Mouse (Mus musculus): ENCODE measurements around the gene Meis2.

Meis2 gene

DNA sequence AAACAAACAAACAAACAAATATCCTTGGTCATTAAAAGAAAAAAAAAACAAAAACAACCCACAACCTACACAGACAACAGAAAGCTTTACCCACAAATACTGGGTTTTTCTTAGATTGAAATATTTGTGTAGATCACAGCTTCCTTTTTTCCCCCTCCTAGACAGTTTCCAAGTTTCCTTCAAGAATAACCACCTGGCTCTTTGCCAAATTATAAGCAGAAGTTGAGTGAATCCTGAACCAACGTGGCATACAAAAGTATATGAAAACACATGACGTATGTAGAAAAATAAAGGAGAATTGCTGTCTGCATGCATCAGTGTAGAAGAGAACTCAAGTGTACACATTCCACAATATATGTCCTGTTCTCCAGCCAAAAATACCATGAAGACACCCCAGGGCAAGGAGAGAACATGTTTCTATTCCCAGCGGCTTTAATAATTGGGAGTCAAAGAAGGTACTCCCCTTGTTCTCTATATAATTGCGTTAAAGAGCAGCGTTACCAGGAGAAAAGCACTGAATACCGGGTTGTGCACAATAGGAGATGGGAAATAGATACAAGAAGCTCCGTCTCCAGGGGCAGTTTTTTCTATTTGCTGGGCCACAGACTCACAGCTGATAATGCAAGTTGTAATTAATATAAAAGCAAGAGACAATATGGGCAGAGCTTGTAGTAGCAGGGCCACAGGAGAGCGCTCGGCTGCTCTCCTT, 13.6 kb downstream of the Meis2 start:
- no peak for DNase-seq (ENCODE audit: low read depth, low spot score)

DNA sequence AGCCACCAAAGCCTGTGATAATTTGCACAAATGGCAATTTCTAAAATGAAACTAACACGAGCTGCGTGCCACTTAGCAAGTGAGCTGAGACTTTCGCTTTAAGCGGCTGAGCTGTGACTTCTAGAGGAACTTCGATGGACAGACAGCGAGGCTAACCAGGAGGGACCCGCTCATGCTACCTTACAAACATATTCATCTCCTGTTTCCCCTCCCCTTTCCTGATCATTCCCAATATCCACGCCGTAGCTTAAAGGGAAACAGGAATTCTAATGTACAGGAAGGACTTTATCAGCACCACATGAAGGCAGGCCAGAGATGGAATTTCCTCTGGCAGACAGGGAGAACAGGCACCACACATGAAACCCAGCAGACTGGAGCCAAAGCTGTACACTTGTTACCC, 15.9 kb downstream of the Meis2 start:
- no peak for DNase-seq (ENCODE audit: low read depth, low spot score)

DNA sequence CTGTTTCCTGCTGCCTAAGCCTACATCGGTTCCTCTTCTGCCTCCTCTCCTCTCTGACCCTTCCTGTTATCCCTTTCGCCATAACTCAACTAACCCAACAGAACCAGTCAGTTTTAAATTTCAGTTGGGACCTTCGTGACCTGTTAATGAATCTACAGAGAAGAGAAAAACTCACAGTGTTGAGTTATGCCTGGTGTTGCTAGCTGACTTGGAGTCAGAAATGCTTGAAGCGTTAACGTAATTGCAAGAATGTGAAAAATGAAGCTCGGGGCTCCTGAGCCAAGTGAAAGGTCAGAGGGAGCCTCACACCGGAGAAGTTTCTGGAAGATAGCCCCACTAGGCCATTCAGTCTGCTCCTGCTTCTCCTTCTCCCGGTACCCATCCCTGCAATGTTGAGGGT, 18.3 kb downstream of the Meis2 start:
- no peak for DNase-seq (ENCODE audit: low read depth, low spot score)

DNA sequence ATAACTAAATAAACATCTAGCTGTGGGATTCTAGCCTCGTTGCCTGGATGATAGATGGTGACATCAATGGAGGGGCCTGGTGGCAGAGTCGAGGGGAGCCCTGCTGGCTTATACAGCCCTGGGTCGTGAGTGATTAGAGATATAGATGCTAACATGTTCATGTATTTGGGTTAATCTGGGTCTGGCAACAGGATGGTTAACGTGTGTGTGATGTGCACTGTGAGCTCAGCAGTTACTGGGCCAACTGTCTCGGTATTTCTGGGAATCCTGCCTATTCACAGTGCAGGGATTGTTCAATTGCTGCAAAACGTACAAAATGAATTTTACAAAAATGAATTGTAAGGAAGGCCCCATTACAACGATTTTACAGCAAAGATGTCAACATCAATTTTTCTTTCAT, 20.6 kb downstream of the Meis2 start:
- no peak for DNase-seq (ENCODE audit: low read depth, low spot score)

DNA sequence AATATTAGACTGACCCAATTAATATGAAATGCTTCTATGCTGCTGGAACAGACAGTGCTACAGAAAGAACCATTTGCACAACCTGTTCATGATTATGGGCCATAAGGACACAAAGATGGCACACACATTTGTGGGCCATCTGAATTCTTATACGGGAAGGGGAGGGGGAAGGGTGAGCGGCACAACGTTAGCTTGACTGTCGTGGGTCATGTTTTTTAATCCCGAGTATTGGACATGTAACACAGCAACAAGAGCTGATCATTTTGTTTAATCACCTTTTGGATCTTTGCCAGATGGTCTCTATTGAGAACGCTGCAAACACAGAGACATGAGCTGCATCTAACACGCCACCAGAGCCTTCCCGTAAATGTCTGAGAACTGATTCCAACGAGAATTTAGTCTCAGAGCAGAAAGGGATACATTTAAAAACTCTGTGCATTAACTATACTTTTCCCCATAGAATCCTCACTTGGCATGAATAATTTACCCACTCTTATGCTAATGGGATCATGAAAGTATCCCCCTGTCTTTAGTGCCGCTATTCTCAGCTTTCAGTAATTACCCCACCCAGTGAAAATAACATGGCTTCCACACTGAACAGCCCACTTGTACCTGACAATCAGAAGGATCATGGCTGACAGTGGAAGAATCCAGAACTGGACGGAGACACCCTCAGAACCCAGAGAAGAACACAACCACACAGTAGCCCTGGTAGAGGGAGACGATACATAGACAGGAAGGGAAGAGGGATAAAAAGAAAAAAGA, 22.5 kb downstream of the Meis2 start:
- DNase-seq (ENCODE audit: low read depth, low spot score), result no peak

DNA sequence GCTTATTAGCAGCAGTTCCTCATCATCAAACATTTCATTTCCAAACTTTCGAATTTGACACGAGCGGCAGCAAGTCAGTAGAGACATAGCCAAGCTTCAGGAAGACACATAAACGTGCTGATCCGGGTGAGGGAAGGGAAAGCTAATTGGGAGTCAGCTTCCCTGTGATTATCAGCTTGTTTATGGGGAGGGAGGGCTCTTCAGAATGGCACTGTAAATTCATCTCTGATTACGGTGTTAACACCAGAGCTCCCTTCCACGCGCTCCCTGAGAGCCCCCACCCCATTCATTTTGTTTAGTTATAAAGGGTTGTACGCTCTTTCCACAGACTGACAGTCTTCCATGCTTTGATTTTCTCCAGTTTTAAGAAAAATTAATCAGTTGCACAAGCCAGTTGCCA, 23.2 kb downstream of the Meis2 start:
- DNase-seq (ENCODE audit: low read depth, low spot score), result no peak

DNA sequence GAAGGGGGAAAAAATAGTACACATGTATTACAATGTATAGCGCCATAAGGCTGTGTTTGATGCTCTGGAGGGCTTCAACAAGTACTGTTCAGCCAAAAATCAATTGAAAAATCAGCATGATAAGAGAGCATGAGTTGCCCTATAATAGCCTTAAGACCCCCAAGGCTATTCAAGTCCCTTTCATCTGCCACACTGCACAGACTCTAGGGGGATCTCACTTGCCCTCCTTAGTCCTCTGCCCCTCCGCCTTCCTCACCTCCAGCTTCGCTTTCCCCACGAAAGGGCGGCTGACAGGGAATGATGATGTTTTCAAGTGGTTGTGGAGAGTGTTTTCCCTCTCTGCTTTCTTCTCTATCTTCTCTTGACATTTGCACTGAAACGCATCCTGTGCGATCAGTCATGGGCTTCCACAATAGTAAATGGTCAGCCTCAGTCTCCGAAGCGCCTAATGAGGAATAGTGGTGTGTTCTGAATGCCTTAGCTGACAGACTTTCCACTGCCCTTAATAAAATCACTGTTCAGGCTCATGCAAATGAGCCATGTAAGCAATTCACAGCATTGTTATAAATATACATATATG, 23.9 kb downstream of the Meis2 start:
- DNase-seq (ENCODE audit: low read depth, low spot score), result no peak

DNA sequence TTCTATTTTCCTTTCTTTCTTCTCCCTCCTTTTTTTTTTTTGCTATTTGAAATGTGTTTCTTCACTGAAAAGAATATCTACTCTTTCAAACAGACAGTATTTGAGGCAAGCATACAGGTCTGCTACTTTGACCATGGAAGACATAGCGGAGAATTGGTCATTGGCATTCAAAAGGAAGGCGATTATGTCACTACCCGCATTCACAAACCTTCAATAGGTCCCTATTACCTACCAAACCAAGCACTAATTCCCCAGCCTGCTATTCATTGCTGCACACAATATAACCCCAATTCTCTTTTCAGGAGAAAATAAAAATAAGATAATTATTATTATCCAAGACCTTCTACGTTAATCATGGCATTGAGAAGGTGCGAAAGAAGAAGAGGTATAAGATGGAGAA, 30.3 kb downstream of the Meis2 start:
- DNase-seq (ENCODE audit: low read depth, low spot score), result no peak

DNA sequence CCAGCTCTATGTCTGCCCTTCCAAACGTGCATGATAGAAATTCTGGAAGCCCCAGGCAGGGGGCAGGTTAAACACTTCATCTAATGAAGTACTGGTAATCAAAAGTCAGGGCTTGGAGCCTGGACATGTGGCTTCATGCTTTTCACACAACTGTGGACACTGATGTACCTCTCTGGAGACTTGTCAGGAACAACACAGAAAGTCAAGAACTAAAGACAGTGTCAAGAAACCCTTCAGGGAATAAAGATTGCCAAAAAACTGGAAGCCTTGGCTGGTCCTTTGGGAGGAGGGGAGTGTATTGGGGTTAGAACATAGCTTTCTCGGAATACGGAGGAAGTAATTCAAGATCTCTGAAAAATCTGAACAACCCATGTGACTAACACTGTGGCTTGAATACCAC, 37.5 kb downstream of the Meis2 start:
- DNase-seq (ENCODE audit: low read depth, low spot score), result no peak

DNA sequence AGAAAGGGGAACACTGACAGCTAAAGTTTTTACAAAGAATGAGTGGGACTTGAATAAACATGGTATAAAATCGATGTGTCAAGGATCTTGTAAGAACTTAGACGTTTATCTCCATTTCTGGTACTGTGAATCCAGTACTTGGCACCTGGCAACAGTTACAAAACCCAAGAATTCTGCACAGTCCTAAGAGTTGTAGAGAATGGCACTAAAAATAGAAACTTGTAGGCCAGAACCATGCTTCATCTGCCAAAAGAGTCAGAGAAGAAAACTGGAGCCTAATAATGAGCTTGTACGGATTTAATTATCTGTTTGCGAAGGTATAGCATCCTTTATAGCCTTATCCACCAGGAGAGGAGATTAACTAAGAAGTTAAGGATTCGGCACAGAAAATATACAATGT, 42.8 kb downstream of the Meis2 start:
- DNase-seq (ENCODE audit: low read depth, low spot score), result no peak

DNA sequence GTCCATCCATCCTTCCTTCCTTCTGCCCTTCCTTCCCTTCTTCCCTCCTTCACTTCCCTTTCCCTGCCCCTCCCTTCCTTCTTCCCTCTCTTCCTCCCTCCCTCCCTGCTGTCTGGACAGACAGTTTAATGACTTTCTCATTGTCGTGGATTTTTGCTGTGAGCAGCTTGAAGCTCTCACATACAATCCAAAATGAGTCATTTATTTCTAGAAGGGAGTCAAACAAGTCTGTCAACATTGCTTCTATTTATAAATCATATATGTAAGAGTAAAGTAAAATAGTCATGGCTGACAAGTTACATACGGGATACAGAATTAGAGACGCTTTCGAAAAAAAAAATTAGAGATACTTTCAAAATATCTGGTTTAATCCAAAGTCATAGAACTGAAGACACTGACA, 43.7 kb downstream of the Meis2 start:
- no peak for DNase-seq (ENCODE audit: low read depth, low spot score)

DNA sequence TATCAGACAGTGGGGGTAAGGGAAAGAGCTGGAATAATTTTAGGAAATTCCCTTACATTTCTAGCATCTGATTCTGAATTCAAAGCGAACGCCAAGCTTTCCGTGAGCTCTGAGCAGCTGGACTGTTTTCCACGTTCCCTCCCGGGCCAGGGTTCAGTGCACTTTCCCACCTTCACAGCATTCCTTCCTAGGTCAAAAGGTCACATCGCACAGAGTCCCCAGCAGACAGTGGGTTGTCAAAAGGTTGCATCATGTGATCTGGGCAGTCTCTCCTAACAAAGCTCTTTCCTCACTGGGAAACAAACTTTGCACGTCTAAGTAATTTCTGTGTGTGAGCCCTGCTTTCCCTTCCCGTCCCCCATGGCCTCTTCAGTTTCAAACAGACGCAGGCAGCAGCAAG, 44.6 kb downstream of the Meis2 start:
- peak; percentile 86 for DNase-seq (ENCODE audit: low read depth, low spot score)

DNA sequence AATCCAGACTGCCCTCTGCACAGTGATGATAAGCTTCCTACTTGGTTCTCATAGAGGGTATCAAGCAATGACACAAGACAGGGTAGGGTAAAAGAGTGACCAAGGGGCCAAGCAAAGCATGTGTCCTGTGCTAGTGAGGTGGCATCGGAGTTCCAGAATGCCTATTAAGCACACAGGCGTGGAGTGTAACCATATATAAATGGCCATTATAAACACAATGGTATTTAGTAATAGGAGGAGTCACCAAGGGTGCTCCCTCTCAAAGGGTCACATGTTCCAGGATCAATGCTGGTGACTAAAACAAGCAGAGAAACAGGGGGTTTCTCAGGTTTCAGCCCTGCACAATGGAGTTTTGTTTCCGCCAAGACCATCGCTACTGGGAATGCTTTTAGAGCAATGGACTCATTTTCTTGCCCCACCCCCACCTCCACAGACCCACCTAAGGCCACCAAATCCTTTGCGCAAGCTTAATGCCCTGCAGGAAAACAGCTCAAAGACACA, 45.1 kb downstream of the Meis2 start:
- DNase-seq (ENCODE audit: low read depth, low spot score), result peak; percentile 48

DNA sequence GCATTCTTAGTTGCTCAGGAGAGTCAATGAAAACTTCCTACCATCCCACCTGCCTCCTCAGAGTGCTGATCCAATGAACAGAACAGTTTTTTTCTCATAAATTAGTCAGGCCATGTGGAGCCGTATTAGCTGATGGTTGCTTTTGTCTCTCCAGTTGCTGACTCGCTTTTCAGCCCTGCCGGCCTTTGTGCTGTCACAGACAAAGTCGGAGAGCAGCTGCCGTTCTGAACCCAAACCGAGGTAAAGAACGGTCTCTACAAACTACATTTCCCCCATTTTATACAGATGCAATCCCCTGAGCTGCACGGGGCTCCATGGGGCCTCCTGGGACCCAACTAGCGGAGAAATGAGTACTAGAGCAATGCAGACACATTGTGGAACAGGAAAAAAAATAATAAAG, 45.7 kb downstream of the Meis2 start:
- DNase-seq (ENCODE audit: low read depth, low spot score), result no peak

DNA sequence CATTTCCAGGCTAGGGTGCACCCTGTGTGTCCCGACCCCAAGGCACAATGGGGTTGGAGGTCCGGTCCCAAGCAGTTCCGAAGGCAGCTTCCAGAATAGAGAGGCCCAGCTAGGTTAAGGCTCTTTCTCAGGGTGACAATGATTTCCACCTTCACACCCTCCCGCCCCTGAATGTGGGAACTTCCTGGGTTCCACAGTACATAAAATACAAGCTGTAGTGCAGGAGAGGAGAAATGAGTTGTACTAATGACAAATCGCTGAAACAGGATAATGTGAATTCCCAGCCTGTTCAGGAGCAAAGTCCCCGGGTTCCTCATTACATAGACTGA, 46.2 kb downstream of the Meis2 start:
- peak; percentile 4 for DNase-seq (ENCODE audit: low read depth, low spot score)

DNA sequence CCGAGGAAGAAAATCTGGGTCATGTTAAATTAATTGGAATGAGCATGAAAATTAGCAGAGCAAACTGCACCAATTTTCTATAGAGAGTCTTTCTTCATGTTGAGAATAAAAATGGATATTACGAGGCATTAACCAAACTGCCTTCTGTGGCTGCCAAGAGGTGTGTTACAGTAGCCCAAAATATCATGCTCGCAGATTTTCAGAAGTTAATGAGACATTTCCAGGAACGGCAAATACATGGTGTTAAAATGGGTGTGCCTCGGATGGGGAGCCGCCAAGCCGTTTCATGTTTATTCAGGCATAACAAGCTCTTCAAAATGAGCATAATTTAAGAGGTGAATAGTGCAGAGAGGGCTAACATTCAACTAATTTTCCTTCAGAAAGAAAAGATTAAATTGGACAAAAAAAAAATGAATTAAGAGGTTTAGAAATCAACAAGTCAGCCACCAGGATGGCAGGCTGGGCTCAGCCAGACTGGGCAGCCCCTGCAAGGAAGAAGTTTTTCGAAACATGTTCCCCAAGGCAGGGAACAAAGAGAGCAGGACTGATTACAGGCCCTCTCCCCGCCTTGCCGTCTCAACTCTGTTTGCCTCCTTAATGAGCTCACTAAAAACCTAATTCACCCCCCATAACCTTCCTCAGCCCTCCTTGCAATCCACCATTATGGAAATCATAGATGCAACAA, 46.7 kb downstream of the Meis2 start:
- no peak for DNase-seq (ENCODE audit: low read depth, low spot score)

DNA sequence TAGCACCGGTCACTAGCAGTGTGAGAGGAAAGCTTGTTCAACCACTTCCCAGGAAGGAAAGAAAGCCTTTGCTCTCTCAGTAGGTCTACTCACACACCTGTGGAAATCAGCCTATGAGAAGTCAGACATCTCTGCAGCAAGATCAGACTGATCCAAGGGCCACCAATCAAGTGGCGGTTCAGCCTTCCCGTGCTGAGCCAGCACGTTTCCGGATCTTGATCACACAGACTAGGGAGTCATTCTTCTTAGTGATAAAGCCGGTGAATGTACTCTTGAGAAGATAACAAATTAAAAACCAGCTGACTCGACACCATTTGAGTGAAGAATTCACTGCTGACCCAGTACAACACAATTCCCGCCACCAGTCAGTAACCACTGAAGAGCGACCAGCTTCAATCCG, 50.1 kb downstream of the Meis2 start:
- no peak for DNase-seq (ENCODE audit: low read depth, low spot score)

DNA sequence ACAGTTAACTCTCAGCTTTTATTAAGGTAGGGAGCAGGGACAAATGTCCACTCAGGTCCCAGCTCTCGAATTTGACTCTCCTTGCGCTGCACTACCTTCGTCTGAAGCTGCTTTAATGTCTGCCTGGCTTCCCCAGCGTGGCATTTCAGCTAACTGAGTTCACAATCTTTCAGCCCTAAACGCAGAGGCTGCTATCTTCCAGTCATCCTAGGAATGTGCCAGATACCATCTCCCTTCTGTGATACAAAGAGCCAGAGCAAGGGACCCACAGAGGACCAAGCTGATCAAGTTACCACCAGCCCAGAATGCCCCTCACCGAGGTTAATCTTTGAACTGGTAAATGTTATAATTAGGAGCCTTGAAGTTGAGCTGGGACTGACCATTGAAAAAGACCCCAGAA, 55.2 kb downstream of the Meis2 start:
- no peak for DNase-seq (ENCODE audit: low read depth, low spot score)

DNA sequence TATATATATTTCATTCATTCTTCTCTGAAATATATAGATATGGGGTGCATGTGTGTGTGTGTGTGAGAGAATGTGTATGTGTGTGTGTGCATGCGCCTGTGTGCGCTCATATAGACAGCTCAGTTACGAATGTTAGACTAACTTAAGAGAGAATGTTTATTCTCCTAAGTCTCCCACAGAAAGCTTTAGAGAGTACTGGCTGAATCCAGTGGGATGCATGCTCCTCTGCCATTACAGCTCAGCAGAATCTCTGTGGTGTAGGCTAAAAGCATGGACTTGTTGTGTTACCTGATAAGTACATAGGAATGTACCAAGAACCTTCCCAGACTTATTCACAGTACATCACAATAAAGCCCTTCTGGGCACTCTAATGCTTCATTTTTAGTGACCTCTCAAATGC, 55.6 kb downstream of the Meis2 start:
- DNase-seq (ENCODE audit: low read depth, low spot score), result no peak

DNA sequence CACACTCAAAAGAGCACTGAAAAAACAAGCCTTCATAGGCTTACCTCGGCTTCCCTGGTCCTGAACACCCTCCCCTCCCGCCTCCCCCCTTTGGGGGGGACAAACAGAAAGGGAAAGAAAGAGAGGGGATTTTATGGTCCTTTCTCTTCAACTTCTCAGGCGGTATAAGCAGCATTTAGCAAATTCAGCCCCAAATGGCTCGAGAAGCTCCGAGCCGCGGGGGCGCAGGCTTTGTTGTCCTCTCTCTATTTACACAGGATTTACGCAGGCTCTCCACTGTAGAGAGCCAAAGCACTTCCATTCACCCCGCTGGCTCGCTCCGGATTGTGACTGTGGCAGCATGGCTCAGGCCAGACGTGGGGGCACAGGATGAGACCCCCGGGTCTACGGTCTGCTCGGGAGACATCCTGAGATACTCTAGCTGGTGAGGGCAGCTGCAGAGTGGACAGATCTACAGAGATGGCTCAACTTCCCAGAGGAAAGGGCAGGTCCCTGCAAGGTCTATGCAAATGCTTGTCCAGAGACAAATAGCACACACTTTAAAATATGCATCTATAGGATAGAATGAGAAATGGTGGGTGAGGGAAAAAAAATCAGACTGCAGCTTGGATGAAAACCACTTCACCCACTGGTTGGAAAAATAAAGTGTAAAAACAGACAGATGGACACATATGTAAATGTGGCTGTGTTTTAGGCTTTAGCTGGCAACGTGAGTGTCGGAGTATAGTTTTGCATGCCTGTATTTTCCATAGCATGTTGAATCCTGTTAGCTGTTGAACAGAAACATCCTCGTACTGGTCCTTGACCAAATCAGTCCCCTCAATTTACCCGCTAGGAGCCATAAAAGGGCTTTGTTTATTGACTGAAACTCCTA, 56.3 kb downstream of the Meis2 start:
- DNase-seq (ENCODE audit: low read depth, low spot score), result no peak

DNA sequence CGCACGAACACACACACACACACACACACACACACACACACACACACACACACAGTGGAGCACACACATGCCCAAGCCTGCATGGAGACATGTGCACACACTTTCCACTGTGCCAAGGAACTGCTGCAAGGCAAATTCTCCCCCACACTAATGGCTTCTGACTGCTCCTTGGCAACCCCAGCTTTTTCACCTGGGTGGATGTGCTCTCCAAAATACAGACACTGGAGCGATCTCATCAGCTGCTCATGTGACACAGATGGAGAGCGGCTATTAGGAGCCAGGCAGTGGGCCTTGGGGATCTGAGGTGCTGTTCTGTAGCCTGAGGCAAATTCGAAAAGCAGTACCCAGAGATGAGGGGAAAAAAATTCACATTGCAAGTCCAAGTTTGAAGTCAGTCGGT, 63.3 kb downstream of the Meis2 start:
- no peak for DNase-seq (ENCODE audit: low read depth, low spot score)

Data from ES-CJ7 (cell line).